Mouse (Mus musculus): ENCODE measurements around the gene Elavl4.

Gene Elavl4

GRCm38 (mm10) chr4:110266804-110267575, 84.7 kb downstream of the Elavl4 start:
- no peak for DNase-seq (ENCODE audit: low spot score)

DNA sequence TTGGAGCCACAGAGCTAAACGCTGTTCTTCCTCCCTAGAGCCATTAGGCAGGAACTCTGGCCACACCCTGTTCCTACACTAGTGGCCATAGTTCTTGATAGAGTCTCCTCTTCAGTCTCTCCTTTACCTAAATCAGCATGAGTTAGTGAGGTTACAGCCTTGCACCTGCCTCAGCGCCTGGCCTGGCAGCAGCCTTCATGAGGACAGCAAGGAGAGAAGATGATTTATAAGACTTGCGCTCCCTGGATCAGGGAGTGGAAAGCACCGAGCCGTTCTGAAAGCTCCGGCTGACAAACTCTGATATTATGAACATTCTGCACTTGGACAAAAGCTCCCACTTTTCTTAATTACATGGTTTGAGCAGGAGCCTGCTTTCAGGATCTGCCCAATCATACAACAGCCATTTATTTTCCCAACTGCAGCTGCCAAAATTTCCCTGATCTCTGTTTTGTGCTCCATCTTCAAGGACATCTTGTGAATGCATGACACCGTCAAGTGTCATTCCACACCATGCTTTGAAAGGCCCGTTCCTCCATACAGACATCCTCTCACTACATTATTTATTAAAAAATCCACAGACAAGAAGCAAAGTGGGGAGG, 87.3 kb downstream of the Elavl4 start:
- DNase-seq (ENCODE audit: low spot score) = no peak

DNA sequence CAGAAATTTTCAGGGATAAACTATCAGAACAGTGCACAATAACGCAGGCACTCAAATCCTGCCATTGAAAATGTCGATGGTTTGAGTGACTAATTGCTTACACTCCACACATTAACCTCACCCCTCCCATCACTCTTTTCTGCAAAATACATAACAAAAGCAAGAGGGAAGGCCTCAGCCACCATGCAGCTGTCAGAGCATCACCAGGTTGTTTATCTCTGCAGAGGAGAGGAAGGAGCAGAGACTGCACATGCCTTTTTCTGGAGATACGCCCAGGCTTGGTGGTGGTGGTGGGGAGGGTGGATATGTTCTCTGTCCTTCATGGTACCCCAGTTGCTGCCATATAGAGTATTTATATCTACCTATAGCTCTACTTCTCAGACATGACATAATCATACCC, 94.3 kb downstream of the Elavl4 start:
- DNase-seq (ENCODE audit: low spot score) = no peak

DNA sequence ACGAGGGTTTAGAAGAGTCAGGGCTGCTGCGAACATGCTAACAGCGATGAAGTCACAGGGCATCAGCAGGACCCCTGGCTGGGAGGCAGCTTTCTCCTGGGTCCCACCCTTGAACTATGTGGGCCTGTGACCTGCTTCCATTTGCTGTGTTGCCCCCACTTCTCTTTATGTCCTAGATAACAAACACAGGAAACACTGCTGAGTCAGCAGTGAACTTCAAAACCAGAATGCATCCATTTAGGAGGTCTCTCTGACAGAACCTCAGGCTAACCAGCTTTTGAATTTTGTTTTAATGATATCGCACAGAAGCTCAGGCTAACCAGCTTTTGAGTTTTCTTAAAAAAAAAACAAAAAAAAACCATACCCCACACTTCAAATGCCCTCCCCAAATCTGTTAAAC, 96.1 kb downstream of the Elavl4 start:
- DNase-seq (ENCODE audit: low spot score) = no peak

GRCm38 (mm10) chr4:110250055-110250454, 101.7 kb downstream of the Elavl4 start:
- no peak for DNase-seq (ENCODE audit: low spot score)

DNA sequence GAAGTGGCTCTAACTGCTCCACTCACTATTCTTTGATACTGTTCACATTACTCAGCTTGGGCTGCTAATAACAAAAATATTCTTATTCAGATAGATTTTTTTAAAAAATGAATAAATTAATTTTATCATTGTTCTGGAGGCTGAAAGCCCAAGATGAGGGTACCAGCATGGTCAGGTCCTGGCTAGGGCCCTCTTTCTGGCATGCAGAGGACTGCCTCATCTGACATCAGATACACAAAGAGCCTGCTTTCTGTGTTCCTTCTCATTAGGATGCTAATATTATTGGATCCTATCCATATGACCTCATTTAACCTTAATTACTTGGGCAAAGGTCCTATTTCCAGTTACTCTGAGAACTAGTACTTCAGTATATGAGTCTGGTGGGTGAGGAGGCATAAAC, 108.8 kb downstream of the Elavl4 start:
- DNase-seq (ENCODE audit: low spot score) = no peak

DNA sequence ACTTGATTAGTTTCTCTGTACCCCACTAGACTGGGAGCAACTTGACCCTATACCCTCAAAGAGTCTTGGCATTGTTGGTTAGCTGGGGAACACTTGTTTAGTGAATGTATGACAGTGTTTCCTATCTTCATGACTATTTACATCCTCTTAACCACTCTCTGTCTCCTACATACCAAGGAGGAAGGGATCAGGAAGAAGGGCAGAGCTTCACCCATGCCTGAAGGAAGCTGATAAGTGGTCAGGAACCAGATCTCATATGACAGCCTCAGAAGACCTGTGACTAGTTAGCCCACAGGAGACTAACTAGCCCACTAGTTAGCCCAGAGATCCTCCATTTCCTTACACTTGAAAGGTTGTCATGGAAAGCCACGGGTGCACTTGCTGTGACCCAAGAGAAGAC, 117.2 kb downstream of the Elavl4 start:
- no peak for DNase-seq (ENCODE audit: low spot score)

DNA sequence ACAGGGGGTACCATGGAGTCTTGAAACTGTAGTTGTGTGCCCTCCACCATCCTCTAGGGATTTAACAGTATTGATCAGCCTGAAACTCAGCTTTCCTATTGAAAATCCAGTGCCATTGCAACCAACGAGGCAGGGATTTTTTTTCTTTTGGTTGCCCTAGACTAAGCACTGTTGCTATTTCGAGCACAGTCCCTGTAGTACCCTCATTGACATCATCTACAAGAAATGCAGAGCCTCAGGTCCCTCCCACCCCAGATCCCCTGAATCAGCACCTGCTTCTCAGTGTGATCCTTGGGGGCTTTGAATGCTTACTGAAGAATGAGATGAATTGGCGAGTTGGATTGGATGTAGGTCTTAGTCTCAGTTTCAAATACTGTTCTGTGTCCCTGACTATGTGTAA, 119.4 kb downstream of the Elavl4 start:
- DNase-seq (ENCODE audit: low spot score) = no peak

DNA sequence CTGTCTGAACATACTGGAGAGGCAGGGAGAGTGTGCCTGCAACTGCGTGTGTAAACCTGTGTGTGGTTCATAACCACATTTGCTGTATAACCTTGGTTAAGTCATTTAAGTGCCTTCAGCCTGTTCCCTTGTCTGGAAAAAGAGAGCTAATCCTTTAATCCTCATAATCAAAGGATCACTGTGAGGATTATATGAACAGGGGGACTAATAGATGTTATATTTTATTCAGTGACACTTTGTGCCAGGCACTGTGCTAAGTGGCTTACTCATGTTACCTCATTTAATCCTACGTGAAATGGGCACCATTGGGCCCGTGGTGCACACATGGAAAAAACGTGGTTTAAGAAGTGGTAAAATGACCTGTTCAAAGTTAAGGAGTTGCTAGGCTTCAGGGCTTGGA, 119.9 kb downstream of the Elavl4 start:
- no peak for DNase-seq (ENCODE audit: low spot score)

GRCm38 (mm10) chr4:110229652-110230051, 122.1 kb downstream of the Elavl4 start:
- DNase-seq (ENCODE audit: low spot score) = no peak

- DNase-seq (ENCODE audit: low spot score) = no peak
Measured at GRCm38 (mm10) chr4:110229238-110229637, 122.5 kb downstream of the Elavl4 start.

- no peak for DNase-seq (ENCODE audit: low spot score)
Measured at GRCm38 (mm10) chr4:110227621-110228031, 124.1 kb downstream of the Elavl4 start.

DNA sequence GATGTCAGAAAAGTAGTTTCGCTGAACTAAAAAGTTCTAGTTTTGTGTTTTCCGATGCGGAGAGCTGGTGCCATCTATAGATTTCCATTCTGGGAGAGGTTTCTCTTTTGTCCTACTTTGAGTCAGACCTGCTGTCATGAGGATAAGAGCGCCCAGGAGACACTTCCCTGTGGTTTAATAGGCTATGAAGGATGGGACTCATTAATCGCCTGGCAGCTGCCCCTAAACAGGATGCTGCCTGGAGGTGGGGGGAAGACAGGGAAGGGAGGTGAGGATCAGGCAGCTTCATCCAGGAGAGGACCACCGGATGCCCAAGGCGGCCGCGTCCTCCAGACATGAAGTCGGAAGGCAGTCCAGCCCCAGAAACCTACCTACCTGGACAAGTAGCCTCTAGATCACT, 126.2 kb downstream of the Elavl4 start:
- DNase-seq (ENCODE audit: low spot score) = no peak

DNA sequence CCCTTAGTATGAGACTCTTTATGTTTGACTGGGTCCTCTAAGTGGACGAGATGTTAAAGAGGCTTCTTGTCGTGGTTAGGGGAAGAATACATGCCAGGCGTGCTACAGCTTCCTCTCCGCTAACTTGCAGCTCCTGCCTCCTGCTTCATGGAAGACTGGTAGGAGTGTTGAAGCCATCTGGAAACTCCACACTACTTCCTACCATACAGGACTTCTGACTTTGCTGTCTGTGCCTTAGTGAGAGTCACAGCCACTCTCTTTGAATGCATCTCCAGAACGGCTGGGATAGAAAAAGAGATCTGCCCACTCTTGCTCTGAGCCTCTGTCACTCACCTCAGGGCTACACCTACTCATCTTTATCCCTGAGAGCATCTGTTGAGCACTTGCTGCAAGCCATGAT, 132.9 kb downstream of the Elavl4 start:
- no peak for DNase-seq (ENCODE audit: low spot score)

DNA sequence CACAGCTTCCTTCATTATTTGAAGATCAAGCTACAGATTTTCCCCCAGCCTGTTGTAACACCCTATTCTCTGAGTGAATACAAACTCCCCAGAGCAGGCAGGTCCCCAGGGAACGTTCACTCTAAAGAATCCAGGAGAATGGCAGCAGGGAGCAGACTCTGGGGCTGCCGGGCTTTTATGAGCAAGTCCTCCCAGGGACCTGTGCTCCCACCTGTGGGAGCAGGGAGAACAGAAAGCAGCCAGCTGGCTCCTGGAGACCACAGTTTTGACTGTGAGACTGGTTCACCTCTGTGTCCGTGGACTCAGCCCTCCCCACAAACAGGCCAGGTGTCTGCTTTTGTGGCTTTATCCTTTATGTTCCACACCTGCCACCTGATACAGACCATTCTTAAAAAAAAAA, 134.2 kb downstream of the Elavl4 start:
- DNase-seq (ENCODE audit: low spot score) = no peak

GRCm38 (mm10) chr4:110214543-110214942, 137.2 kb downstream of the Elavl4 start:
- DNase-seq (ENCODE audit: low spot score) = no peak

DNA sequence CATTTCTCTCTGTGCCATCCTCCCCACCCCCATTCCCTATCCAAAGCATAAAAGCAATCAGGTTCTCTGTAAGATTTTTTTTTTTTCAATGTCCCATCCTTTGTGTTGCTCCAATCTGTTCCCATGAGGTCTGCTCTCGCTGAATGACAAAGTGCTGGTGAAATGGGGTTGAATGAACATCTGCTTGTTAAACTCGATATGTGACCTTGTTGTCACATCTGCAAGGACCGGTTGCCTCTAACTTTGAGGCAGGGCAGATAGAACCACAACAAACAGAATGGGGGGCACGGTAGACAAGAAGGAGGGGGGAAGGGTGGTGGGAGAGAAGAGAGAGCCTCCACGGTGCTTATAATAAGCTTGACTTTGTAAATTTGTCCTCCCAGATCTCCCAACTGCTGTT, 138.0 kb downstream of the Elavl4 start:
- DNase-seq (ENCODE audit: low spot score) = no peak

- DNase-seq (ENCODE audit: low spot score) = no peak
Measured at GRCm38 (mm10) chr4:110210246-110210645, 141.5 kb downstream of the Elavl4 start.

DNA sequence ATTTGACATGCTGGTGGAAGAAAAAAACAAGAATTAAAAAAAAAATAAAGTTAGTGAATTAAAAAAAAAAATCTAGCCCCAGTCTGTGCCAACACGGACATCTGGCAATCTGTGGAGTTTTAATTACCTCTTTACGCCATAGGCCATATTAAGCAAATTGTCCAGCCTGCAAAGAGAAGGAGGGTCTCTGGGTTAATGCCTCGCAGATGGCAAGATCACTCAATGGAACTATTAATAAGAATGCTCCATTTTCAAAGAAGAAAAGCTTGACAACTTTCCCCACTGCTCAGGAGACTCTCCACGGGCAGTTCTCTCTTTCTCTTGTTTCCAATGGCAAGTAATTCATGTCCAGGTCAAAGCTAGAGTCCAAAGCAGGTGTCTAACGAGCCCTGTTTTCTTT, 142.1 kb downstream of the Elavl4 start:
- DNase-seq (ENCODE audit: low spot score) = no peak

DNA sequence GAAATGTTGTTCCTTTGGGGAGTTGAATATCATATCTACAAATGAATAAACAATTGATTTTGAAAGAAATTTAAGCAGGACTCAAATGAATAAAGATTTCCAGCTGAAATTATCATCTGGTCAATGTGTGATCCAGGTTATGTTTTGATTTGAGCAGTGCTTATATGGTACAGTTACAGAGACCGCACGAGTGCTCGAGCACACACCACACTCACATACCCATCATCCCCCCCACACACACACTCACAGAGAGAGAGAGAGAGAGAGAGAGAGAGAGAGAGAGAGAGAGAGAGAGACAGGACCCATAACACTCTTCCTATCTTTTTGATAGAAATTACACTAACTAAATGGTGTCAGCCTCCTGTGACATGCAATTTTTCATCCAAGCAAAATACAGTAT, 150.0 kb downstream of the Elavl4 start:
- no peak for DNase-seq (ENCODE audit: low spot score)

- DNase-seq (ENCODE audit: low spot score) = no peak
Measured at GRCm38 (mm10) chr4:110199897-110200296, 151.8 kb downstream of the Elavl4 start.

DNA sequence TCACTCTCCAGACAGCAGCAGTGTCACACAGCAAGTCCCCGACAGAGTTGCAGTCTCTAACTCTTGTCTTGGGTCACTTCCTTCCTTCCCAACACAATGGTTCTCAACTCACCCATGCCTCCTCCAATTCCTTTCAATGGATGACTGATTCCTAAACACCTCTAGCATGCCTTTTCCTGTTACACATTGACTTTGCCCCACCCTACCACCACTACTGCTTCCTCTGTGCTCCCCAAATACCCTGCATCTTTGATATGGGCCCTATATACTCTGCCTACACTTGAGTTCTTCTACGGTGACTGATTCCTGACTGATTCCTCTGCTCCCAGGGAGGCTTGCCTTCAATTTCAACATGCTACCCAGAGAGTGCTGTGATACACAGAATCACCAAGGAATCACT, 153.1 kb downstream of the Elavl4 start:
- no peak for DNase-seq (ENCODE audit: low spot score)

- no peak for DNase-seq (ENCODE audit: low spot score)
Measured at GRCm38 (mm10) chr4:110177263-110177662, 174.4 kb downstream of the Elavl4 start.

- no peak for DNase-seq (ENCODE audit: low spot score)
Measured at GRCm38 (mm10) chr4:110172028-110172427, 179.7 kb downstream of the Elavl4 start.
